Comparison of ENCODE assay signal across 8 mouse cellular contexts in the genomic region with DNA sequence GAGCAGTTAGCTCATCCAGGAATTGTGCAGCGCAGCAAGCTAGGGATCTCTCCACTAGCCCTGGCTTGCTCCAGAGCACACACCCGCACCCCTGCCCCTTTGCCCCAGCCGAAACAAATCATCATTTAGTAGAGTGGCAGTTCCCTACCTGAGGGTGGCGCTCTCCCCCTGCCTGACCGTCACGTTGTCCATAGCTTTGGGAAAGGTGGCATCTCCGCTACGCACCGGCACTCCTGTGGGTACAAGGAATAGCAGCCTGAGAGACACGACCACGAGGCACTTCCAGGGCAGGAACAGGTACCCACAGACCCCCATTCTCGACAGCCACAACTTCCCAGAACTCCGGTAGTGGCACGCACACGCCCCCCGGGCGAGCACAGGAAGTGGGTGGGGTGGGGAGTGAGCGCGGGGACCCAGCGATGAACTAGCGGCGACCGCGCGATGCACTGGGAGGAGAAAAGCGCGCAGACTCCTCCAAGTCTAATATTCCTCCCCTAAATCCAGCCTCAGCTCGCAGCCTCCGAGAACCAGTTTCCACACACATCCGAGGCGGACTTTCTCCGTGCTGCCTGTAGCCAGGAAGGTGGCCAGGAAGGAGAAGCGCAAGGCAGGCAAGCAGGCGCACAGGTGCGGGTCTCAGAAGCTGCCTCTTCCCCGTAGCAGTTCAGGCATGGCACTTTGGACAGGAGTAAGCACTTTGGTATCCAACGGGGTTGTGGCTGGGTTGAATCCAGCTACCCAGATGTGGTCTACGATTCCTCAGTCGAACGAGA.
DNase-seq lines count a peak whose midpoint lies in the region; ATAC-seq lines count a peak whose summit lies in the region.

No protein-coding gene starts in this region.

- intact Hi-C loops in heart, postnatal 14 days (cut with DNase I): loop anchor here (2.0 to 10.0 kb wide), 2 partner anchors 47 to 233 kb away; no protein-coding TSS in a partner anchor

- H3K9me3 ChIP-seq in embryonic facial prominence, embryonic 14.5 days (ENCODE audit: control insufficient read depth, low read length): no peaks in the 10 kb centered on the region
- no peaks in the 10 kb centered on the region for H3K9me3 ChIP-seq in stomach, embryonic 14.5 days (ENCODE audit: control insufficient read depth, low read depth, low read length)

- H3K27ac ChIP-seq in embryonic facial prominence, embryonic 14.5 days (replicated peaks; ENCODE audit: low read depth, low read length): peak overlapping the region; percentile 82
- H3K27ac ChIP-seq in stomach, embryonic 14.5 days (ENCODE audit: low read length): peak overlapping the region; percentile 86

- DNase-seq in layer of hippocampus, adult 11-12 months (ENCODE audit: low spot score): peak; percentile 47
- no peak for DNase-seq in layer of hippocampus, adult 9-10 months (ENCODE audit: low spot score)
- DNase-seq in embryonic facial prominence, embryonic 14.5 days (ENCODE audit: low spot score): peak; percentile 36
- peak; percentile 22 to 45 for DNase-seq in heart, postnatal 14 days
- DNase-seq in left cerebral cortex, adult 18-20 months (ENCODE audit: low spot score in 2 of 2): peak; percentile 78
- peak; percentile 24 to 29 for DNase-seq in lung, postnatal 4 days
- DNase-seq in thymus, postnatal 0 days (ENCODE audit: low spot score): no peak

- H3K4me1 ChIP-seq in embryonic facial prominence, embryonic 14.5 days (ENCODE audit: control insufficient read depth, insufficient read depth, low read length): no peaks in the 10 kb centered on the region; the same call in 1 of the 2 replicates
- no peaks in the 10 kb centered on the region for H3K4me1 ChIP-seq in stomach, embryonic 14.5 days (ENCODE audit: control insufficient read depth, insufficient read depth, low read length)

- WGBS in embryonic facial prominence, embryonic 14.5 days: 1% methylated on average over 30 of the region's 40 CpGs
- WGBS in stomach, embryonic 14.5 days: under 1% methylated on average over 40 of the region's 40 CpGs

- H3K27me3 ChIP-seq in embryonic facial prominence, embryonic 14.5 days (replicated peaks; ENCODE audit: control insufficient read depth, insufficient read depth, low read length): peaks cover 30% of the 10 kb centered on the region; the same call in 1 of the 2 replicates
- H3K27me3 ChIP-seq in stomach, embryonic 14.5 days (ENCODE audit: control insufficient read depth, insufficient read depth, low read length): no peaks in the 10 kb centered on the region; the same call in 1 of the 2 replicates

- H3K36me3 ChIP-seq in embryonic facial prominence, embryonic 14.5 days (ENCODE audit: control insufficient read depth, insufficient read depth, low read length): no peaks in the 10 kb centered on the region
- no peaks in the 10 kb centered on the region for H3K36me3 ChIP-seq in stomach, embryonic 14.5 days (ENCODE audit: control insufficient read depth, insufficient read depth, low read length)

- peak overlapping the region; percentile 54 for H3K4me3 ChIP-seq in embryonic facial prominence, embryonic 14.5 days (ENCODE audit: low read depth, low read length)
- H3K4me3 ChIP-seq in stomach, embryonic 14.5 days (ENCODE audit: low read depth, low read length): peak overlapping the region; percentile 47

- peak overlapping the region; percentile 65 for H3K9ac ChIP-seq in embryonic facial prominence, embryonic 14.5 days (ENCODE audit: low read depth, low read length)
- peak overlapping the region; percentile 32; the same call in 1 of the 2 replicates for H3K9ac ChIP-seq in stomach, embryonic 14.5 days (replicated peaks; ENCODE audit: low read depth, low read length)

- ATAC-seq in embryonic facial prominence, embryonic 14.5 days (ENCODE audit: low read depth): peak; percentile 64
- ATAC-seq in stomach, embryonic 14.5 days (ENCODE audit: insufficient number of reproducible peaks, insufficient read depth, low FRiP score, low read depth): peak; percentile 47; the same call in 1 of the 2 replicates

- peak overlapping the region; percentile 91 for H3K4me2 ChIP-seq in embryonic facial prominence, embryonic 14.5 days (ENCODE audit: low read depth, low read length)
- peak overlapping the region; percentile 90 for H3K4me2 ChIP-seq in stomach, embryonic 14.5 days (replicated peaks; ENCODE audit: low read depth, low read length)

Comparison
In these comparisons a context has a peak if more than half of its experiments do, and no peak if none do; other contexts are left out.
1. DNase-seq: peak in layer of hippocampus, adult 11-12 months (single experiment), embryonic facial prominence, embryonic 14.5 days (single experiment), heart, postnatal 14 days (2 of 2), left cerebral cortex, adult 18-20 months (2 of 2) and lung, postnatal 4 days (2 of 2); none in layer of hippocampus, adult 9-10 months (single experiment) and thymus, postnatal 0 days (single experiment).